Mouse (Mus musculus) adrenal gland, postnatal 14 days (tissue): ENCODE measurements at regions not wholly inside any gene's neighbourhood (a gene's known extent, or its start where the extent isn't known, plus 50 kb on each side); places are given as distances from the start of the nearest gene placed in this dataset.

ENCODE experiments used
- DNase-seq: peaks from one replicate; pipeline ENCODE4 v3.0.0; 2021; ENCODE audit warnings: mixed read lengths

GRCm38 (mm10) chr19:32940806-32941205 lies 183.5 kb downstream of the Pten start:
- DNase-seq, result no peak

DNA sequence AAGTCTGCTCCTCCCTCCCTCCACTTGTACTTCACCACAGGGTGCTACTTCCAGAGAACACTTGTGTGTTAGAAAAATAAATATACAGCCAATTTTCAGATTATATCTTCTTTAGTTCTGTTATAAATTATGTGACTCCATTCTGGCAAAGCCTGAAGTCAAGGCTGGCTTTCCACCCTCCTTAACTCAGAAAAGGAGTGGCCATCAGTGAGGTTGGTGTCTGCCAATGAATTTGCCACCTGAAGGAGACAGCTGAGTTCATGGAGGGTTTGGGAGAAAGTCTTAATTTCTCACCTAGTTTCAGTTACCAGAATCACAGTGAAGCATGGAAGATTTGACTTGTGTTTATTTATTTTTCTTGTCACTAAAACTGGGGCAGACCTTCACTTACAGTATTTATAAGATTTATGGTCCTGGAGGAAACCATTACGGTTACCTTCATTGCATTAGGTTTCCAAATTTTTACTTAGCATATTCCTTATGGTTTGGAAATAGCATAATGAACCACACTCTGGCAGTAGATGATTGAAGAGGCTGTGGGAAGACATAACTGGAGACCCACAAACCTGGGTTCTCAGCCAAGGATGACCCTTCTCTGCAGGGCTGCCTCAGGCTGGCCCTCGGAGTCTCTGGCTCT lies 186.4 kb downstream of the Pten start:
- DNase-seq, result no peak

- DNase-seq, result no peak
These were observed 190.0 kb downstream of the Pten start for GRCm38 (mm10) chr19:32947081-32947855.

- DNase-seq, result peak; percentile 36
These were observed 193.0 kb downstream of the Pten start for GRCm38 (mm10) chr19:32950252-32950651.

DNA sequence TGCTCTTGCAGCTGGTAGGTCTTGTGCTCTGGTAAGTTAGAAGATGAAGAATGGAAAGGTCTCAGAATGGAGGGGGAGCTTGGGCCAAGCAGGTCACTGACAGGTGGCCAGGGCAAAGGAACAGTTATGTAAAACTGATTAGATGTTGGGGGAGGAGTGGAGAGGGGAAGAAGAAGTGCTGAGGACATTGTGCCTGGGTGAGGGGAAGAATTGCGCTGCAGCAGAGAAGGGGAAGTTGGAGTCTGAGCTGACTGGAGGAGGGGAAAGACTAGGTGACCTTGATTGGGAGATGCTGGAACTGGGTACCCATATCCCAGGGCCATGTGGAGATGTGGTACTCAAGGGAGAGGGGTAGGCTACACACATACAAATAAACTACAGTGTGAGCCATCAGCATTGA lies 193.5 kb downstream of the Pten start:
- no peak for DNase-seq

DNA sequence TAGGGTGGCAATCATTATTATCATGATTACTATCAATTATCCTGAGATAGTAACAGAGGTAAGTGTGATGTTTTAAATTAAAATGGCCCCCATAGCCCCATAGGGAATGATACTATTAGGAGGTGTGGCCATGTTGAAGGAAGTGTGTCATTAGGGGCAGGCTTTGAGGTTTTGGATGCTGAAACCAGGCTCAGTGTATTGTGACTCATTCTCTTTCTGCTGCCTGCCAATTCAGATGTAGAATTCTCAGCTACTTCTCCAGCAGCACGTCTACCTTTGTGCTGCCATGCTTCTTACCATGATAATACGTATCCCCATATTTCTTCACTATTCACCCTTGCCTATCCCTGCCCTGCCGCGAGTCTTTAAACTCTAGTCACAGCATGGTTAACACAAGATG lies 195.1 kb downstream of the Pten start:
- DNase-seq, result no peak

GRCm38 (mm10) chr19:32952928-32953687 lies 195.8 kb downstream of the Pten start:
- no peak for DNase-seq

GRCm38 (mm10) chr19:32954001-32954605 lies 196.8 kb downstream of the Pten start:
- peak; percentile 45 for DNase-seq

DNA sequence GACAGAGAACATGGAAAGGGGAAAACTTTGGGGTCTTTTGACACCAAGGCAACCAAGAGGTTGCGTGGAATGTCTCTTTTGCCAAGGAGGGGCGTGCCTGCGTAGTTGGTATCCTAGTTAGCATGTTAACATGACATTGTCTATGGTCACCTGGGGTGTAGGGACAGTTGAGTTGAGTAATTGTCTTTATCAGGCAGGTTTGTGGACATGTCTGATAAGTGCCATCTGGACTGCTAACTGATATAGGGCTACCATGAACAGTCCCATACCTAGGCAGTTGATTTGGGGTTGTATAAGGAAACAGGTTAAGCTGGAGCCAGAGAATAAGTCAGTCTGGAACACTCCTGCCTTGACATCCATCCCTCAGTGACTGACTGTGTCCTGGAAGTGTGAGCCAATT lies 197.6 kb downstream of the Pten start:
- DNase-seq, result no peak

- no peak for DNase-seq
These were observed 199.0 kb downstream of the Pten start for GRCm38 (mm10) chr19:32956143-32956915.

- DNase-seq, result no peak
These were observed 199.7 kb downstream of the Pten start for GRCm38 (mm10) chr19:32956916-32957558.

DNA sequence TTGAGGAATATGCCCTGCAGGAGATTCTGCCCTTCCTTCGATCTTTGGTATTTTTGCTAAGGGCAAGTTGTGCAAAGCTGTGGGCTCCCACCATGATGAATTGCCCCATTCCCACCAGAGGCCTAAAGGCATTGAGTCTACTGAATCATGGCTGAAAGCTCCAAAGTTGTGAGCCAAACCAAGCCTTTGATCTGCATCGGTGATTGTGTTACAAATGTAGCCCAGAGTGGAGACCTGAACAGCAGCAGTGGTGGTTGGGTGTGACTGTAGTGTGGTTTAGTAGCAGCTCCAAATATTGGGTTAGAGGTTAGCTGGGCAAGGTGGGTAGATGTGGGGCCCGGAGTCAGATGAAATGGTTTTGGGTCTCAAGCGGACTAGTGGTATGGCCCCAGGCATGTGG lies 201.0 kb downstream of the Pten start:
- no peak for DNase-seq

GRCm38 (mm10) chr19:32958791-32959190 lies 201.5 kb downstream of the Pten start:
- DNase-seq, result no peak

GRCm38 (mm10) chr19:32959844-32960195 lies 202.5 kb downstream of the Pten start:
- DNase-seq, result no peak

DNA sequence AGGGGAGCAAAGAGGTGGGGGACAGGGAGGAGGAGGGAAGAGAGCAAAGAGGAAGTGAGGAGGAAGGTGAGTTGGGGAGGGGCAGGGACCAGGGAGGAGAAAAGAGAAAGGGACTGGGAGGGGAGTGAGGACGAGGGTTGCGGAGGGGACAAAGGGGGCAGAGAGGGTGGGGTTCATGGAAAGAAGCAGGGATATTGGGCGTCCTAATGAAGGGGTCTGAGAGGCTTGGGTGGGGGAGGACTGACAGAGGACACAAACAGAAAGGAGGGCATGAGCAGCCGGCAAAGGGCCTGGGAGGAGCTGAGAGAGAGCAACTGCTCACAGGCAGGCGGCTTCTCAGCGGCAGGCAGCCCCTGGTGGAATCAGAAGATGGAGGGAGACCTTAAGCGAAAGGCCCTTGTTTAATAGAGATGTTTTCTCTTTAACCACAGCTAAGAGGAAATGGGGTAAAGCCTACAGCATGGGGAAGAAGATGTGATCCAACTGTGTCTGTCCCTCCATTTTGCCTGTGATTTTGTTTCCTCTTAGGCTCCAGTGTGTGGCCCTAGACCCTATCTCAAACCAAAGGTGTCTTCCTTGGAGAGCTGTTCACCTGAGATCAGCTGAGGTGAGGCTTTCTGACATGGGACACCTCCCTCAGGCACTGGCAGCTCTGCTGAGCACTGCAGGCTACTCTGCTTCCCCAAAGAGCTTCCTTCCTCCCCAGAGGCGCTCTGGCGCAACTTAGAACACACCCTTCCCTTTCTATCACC lies 203.1 kb downstream of the Pten start:
- DNase-seq, result no peak

DNA sequence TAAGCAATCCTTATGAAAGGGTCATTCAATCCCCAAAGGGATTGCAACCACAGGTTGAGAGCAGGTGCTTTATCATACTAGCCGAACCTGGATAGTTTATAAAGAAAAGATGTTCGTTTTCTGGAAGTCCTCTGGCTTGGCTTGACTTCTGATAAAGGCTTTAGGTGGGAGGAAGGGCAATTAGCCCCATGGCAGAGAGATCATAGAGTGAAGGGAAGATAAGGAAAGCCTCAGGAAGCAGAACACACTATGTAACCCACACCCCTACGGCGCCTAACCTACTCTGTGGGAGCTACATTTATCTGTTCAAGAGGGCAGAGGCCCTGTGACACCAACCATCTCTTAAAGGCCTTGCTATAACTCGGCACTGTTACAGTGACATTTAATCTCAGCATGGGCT lies 204.2 kb downstream of the Pten start:
- DNase-seq, result no peak

DNA sequence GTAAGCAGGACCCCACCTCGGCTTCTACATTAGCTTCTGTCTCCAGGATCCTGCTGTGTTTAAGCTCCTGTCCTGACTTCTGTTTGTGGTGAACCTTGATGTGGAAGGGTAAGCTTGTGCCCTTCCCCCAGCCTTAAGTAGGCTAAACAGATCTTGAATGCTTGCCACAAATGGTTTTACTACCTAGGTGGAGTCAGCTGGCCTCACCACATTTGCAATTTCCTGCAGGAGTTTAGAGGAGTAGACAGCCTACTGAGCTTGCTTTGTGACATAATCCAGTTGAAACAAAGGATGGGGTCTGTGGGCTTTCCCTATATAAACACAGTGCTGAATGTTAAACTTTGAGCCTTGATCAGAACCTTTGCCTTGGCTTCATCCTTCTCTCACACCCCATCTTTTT lies 206.7 kb downstream of the Pten start:
- no peak for DNase-seq

- no peak for DNase-seq
These were observed 208.2 kb downstream of the Pten start for GRCm38 (mm10) chr19:32965488-32965887.

DNA sequence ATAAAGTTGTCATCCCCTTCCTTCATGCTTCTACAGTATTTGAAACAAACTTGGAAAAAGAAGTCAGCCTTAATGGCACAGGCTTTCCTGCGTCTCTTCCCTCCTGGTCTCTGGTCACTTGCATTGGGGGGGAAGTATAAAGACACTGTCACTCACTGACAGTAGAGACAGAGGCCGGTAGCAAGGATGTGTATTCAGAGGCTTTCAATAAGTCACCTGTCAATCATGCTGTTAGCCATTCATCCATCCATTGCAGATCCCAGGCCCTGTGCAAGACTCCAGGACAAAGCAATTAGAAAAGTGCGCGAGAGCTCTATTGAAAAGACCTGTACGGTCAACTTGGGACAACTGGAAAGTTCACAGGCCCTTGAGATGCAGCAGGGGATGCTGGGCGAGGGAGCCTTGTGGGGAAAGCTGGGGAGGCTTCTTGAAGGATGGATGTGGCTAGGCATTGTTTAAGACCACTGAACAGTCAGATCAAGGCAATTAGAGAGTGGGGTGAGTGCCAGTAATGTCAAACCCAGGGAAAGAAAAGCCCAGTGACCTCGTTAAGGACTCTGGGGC lies 212.0 kb downstream of the Pten start:
- DNase-seq, result no peak

- no peak for DNase-seq
These were observed 214.8 kb downstream of the Pten start for GRCm38 (mm10) chr19:32972116-32972515.

GRCm38 (mm10) chr19:32973130-32973529 lies 215.8 kb downstream of the Pten start:
- no peak for DNase-seq
